Mouse (Mus musculus) heart, adult 2 months (tissue): ENCODE measurements around the gene Nmnat2.

Source experiments
- CTCF ChIP-seq: fragments of 200-600 bp; IDR thresholded peaks from 2 replicates; pipeline ENCODE4 v1.8.1; 2022; ENCODE audit warnings: antibody characterized with exemption, mild to moderate bottlenecking, moderate library complexity
- EP300 ChIP-seq: fragments of 200-500 bp; IDR thresholded peaks from 2 replicates; pipeline ENCODE4 v1.6.1; 2011; ENCODE audit warnings: low read depth, low read length, control low read depth; ENCODE audit not compliant: insufficient read depth
- POLR2A ChIP-seq: fragments of 200-500 bp; IDR thresholded peaks from 2 replicates; pipeline ENCODE4 v1.6.1; 2011; ENCODE audit warnings: mild to moderate bottlenecking, low read depth, low read length, control low read depth; ENCODE audit not compliant: insufficient read depth

DNA sequence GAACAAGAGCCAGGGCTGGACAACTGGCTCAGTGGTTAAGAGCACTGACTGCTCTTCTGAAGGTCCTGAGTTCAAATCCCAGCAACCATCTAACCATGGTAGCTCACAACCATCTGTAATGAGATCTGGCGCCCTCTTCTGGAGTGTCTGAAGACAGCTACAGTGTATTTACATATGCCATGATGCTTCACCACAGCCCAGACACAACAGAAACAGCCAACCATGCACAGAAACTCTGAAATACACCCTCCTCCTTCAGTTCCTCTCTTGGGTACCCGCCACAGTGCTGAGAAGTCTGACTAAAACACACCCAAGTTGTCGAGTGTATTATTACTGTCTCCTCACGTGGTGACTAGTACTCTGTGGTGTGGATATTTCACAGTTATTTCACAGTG is 111.6 kb downstream of the Nmnat2 start:
- TF ChIP-seq POLR2A (no peak), CTCF (peak; percentile 50), EP300 (no peak)
